Mouse (Mus musculus) G1E (cell line): ENCODE results near the gene Ccdc103. TPM values are rescaled to one million over a fixed set of nuclear protein-coding genes. Genes with fewer than 3 reads are reported as not detected.

Experiments used
- ATAC-seq: 2 replicates; pipeline ENCODE4 v1.8.0; 2016; ENCODE audit warnings: mild to moderate bottlenecking; ENCODE audit not compliant: insufficient number of reproducible peaks, poor library complexity, low FRiP score, severe bottlenecking; ENCODE audit errors: extremely low read depth
- DNase-seq: peaks from one replicate; pipeline ENCODE4 v3.0.0; 2012; ENCODE audit warnings: low spot score
- H3K27me3 ChIP-seq: 2 replicates; pipeline ENCODE4 v1.6.1; 2012; ENCODE audit warnings: mild to moderate bottlenecking, low read length, inconsistent platforms; ENCODE audit not compliant: insufficient read depth
- H3K36me3 ChIP-seq: replicated peaks from 2 replicates; pipeline ENCODE3; 2012; ENCODE audit warnings: mild to moderate bottlenecking, inconsistent platforms
- H3K4me1 ChIP-seq: 2 replicates; pipeline ENCODE4 v1.6.1; 2012; ENCODE audit warnings: low read depth, low read length, inconsistent platforms, mixed read lengths; ENCODE audit not compliant: insufficient read depth
- H3K4me3 ChIP-seq: 2 replicates; pipeline ENCODE4 v1.5.1; 2012; ENCODE audit warnings: low read depth, mild to moderate bottlenecking, inconsistent platforms, low read length, moderate library complexity, mixed read lengths
- H3K9me3 ChIP-seq: replicated peaks from 2 replicates; pipeline ENCODE4 v1.6.1; 2012; ENCODE audit warnings: inconsistent platforms
- CTCF ChIP-seq: IDR thresholded peaks from 2 replicates; pipeline ENCODE4 v1.5.1; 2012; ENCODE audit warnings: low read depth, low read length, inconsistent platforms, mixed read lengths
- GATA1 ChIP-seq: IDR thresholded peaks from 2 replicates; pipeline ENCODE4 v1.6.1; 2012; ENCODE audit warnings: borderline replicate concordance, low read length, inconsistent platforms, mixed read lengths
- GATA2 ChIP-seq: IDR thresholded peaks from 2 replicates; pipeline ENCODE4 v1.6.1; 2012; ENCODE audit warnings: low read depth, low read length, inconsistent platforms, borderline replicate concordance
- POLR2AphosphoS5 ChIP-seq: IDR thresholded peaks from 2 replicates; pipeline ENCODE4 v1.6.1; 2012; ENCODE audit warnings: low read depth, low read length, inconsistent platforms; ENCODE audit not compliant: insufficient replicate concordance
- TAL1 ChIP-seq: conservative IDR thresholded peaks from 2 replicates; pipeline ENCODE4 v1.6.1; 2012; ENCODE audit warnings: low read depth, low read length, inconsistent platforms, mixed read lengths
- polyA plus RNA-seq: library from polyadenylated mRNA; stranded (reverse); fragments of >175 nt; gene quantifications from 2 replicates; pipeline ENCODE4 v1.2.3, GENCODE M21; 2012
- total RNA-seq, 2 experiments: library from RNA; stranded (forward) in 1 of 2; stranded (reverse) in 1 of 2; fragments of 200-1000 nt in 1 of 2; fragments of >200 nt in 1 of 2; fragmentation: Nextera tagmentation in 1 of 2; gene quantifications; 2 replicates each; pipeline ENCODE4 v1.2.3; 2014 to 2017

The Ccdc103 gene
- total and polyA plus RNA-seq, 3 experiments: 0.09 to 0.87 TPM; not detected in 1

DNA sequence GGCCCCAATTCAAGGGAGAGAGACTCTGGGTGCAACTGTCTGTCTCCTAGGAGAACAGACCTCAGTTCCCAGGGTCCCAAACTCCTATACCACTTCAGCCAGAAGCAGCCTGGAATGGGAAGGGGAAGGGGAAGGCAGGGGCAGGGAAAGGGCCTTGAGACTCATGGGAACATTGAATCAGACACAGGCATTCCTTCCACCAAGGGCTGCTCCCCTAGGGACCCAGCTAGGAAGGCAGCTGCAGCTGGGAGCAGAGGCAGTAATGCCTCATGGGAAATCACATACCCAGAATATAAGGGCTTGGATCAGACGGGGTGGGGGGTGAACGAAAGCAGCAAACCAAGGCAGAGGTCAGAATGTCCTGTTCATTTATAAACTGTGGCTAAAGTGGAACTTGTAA is 42.9 kb upstream of the Ccdc103 start:
- ATAC-seq (no peak), DNase-seq (no peak)
- no peak overlapping the region for H3K4me3 ChIP-seq
- peaks cover under 1% of the 10 kb centered on the region; the same call in 1 of the 2 replicates for H3K27me3 ChIP-seq
- H3K9me3 ChIP-seq: no peaks in the 10 kb centered on the region
- peaks cover 80% of the 10 kb centered on the region for H3K36me3 ChIP-seq
- H3K4me1 ChIP-seq: no peaks in the 10 kb centered on the region
- TF ChIP-seq POLR2AphosphoS5 (no peak), GATA1 (no peak), TAL1 (no peak), CTCF (no peak), GATA2 (no peak)

GRCm38 (mm10) chr11:102838616-102839150 is 42.3 kb upstream of the Ccdc103 start:
- Histone ChIP-seq H3K36me3 (peaks cover 85% of the 10 kb centered on the region), H3K9me3 (no peaks in the 10 kb centered on the region), H3K4me3 (no peak overlapping the region), H3K4me1 (no peaks in the 10 kb centered on the region), H3K27me3 (no peaks in the 10 kb centered on the region)
- ATAC-seq (no peak), DNase-seq (no peak)
- TF ChIP-seq GATA2 (no peak), POLR2AphosphoS5 (no peak), CTCF (no peak), TAL1 (no peak), GATA1 (no peak)

DNA sequence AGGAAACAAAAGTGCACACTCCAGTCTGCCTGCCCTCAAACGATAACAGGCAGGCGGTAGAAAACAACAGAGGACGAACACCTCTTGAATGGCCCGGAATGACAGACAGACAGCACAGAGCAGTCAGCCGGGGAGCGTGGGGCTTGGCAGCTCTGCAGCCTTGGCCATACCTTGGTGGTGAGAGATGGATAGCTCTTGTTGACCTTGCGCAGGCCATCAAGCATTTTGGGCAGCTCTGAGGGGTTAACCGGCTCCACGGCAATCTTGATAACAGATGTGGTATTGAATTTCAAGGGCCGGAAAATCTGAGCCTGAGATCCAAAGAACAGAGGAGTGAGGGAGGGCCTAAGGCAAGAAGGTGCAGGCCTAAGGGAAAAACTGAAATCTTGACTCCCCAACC is 35.1 kb upstream of the Ccdc103 start:
- ATAC-seq (no peak), DNase-seq (no peak)
- Histone ChIP-seq H3K4me3 (no peak overlapping the region), H3K36me3 (peaks cover 100% of the 10 kb centered on the region), H3K4me1 (no peaks in the 10 kb centered on the region; the same call in 1 of the 2 replicates), H3K27me3 (no peaks in the 10 kb centered on the region), H3K9me3 (no peaks in the 10 kb centered on the region)
- TF ChIP-seq CTCF (no peak), POLR2AphosphoS5 (no peak), GATA1 (no peak), GATA2 (no peak), TAL1 (no peak)

GRCm38 (mm10) chr11:102851883-102852282 is 29.1 kb upstream of the Ccdc103 start:
- Histone ChIP-seq H3K4me1 (no peaks in the 10 kb centered on the region), H3K4me3 (no peak overlapping the region), H3K27me3 (no peaks in the 10 kb centered on the region), H3K36me3 (peaks cover 99% of the 10 kb centered on the region), H3K9me3 (no peaks in the 10 kb centered on the region)
- DNase-seq (no peak), ATAC-seq (no peak)
- no peak for TF ChIP-seq GATA1
- TF ChIP-seq POLR2AphosphoS5: no peak
- no peak for TF ChIP-seq TAL1
- no peak for TF ChIP-seq GATA2
- no peak for TF ChIP-seq CTCF

DNA sequence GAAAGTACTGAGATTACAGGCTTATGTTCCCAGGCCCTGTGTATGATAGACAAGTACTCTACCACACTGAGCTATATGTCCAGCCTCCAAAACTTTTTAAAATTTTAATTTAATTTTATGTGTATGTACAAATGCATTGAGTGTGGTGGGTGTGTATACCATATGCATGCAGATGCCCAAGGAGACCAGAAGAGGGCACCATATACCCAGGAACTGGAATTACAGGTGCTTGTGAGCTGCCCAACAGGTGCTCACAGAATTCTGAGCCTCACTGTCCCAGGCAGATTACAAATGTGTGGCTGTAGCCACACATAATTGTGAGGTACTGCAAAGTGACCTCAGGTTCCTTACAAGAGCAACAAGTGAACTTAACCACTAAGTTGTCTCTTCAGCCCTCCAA is 27.2 kb upstream of the Ccdc103 start:
- no peak for DNase-seq
- peaks cover 99% of the 10 kb centered on the region for H3K36me3 ChIP-seq
- H3K27me3 ChIP-seq: no peaks in the 10 kb centered on the region
- ATAC-seq: no peak
- no peak overlapping the region for H3K4me3 ChIP-seq
- no peak for TF ChIP-seq GATA1
- no peak for TF ChIP-seq TAL1
- peak; percentile 33; the same call in 1 of the 2 replicates for TF ChIP-seq CTCF
- TF ChIP-seq POLR2AphosphoS5: no peak
- H3K4me1 ChIP-seq: no peaks in the 10 kb centered on the region
- no peaks in the 10 kb centered on the region for H3K9me3 ChIP-seq

DNA sequence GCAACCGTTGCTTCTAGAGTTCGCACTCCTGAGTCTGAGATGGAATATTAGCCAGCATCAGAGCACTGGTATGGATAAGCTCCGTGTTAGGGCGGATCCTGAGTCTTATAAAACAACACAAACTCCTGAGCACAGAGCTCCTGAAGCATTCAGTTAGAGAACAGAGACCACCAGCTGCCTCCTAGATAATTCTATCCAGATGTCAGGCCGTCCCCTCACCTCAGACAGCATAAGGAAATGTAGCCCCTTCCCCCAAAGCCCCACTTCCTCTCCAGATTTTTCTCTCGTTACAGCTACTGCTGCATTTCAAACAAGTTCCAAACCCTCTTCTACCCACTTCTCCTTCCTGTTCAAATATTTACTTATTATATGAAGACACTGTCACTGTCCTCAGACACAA is 25.1 kb upstream of the Ccdc103 start:
- TF ChIP-seq GATA1 (no peak), CTCF (no peak), GATA2 (no peak), TAL1 (no peak), POLR2AphosphoS5 (no peak)
- Histone ChIP-seq H3K4me1 (no peaks in the 10 kb centered on the region), H3K4me3 (no peak overlapping the region), H3K9me3 (no peaks in the 10 kb centered on the region), H3K27me3 (no peaks in the 10 kb centered on the region), H3K36me3 (peaks cover 99% of the 10 kb centered on the region)
- no peak for DNase-seq
- ATAC-seq: no peak

- Histone ChIP-seq H3K27me3 (no peaks in the 10 kb centered on the region), H3K9me3 (no peaks in the 10 kb centered on the region), H3K4me1 (no peaks in the 10 kb centered on the region), H3K4me3 (no peak overlapping the region), H3K36me3 (peaks cover 98% of the 10 kb centered on the region)
- no peak for DNase-seq
- ATAC-seq: no peak
- TF ChIP-seq CTCF (no peak), GATA2 (no peak), TAL1 (no peak), POLR2AphosphoS5 (no peak), GATA1 (no peak)
These were observed 22.1 kb upstream of the Ccdc103 start for GRCm38 (mm10) chr11:102858951-102859350.
